Mouse (Mus musculus): ENCODE data around the gene Ndufa6. TPM values are rescaled to one million over a fixed set of nuclear protein-coding genes. Genes with fewer than 3 reads are reported as not detected.

The Ndufa6 gene
- polyA plus RNA-seq, 1 experiment from 2014 or later: 276 TPM

DNA sequence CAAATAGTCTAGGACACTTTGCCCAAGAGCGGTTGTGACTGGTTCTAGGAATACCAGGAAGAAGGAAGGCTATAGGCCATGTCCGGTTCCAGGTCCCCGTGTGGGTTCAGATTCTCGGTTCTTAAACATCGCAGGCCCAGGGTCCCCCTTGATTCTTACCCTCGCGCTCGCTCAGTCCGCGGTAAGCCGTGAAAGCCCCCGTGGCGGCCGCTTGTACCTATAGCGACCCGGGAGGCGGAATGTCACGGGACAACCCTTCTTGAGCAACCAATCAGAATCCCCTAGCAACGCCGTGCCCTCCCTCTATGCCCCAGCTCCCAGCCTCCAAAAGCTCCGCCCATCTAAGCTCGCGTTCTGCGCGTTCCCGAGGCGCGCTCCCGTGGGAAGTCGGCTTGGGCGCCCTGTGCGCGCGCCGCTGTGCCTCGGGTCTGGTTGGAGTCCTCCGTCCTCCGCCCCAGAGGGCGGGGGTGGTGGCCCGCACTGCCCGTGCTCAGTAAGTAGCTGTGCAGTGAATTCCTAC is 15.5 kb downstream of the Ndufa6 start, which contains the start of the genes Naga, Pheta2 and Smdt1:
Naga (minus strand) TSS at position 333 of the 520 bp plus-strand sequence.
Pheta2 (plus strand) TSS at position 350 of the 520 bp plus-strand sequence.
Smdt1 (plus strand) TSS at position 367 of the 520 bp plus-strand sequence.
- Histone ChIP-seq H3K4me1 (peaks cover 26% of the 10 kb centered on the region), H3K4me2 (peak within 1 kb of the TSS; percentile 71), H3K9ac (peak within 1 kb of the TSS; percentile 56), H3K36me3 (peaks cover 16% of the 10 kb centered on the region; the same call in 1 of the 2 replicates), H3K9me3 (no peaks in the 10 kb centered on the region), H3K27ac (peak within 1 kb of the TSS; percentile 25; the same call in 1 of the 2 replicates), H3K27me3 (no peaks in the 10 kb centered on the region), H3K4me3 (peak within 1 kb of the TSS; percentile 57)
- ATAC-seq (ENCODE audit: borderline replicate concordance, extremely low read depth, low FRiP score, low TSS enrichment): peak; percentile 91
- WGBS: under 1% methylated on average over 41 of the region's 41 CpGs

GRCm38 (mm10) chr15:82337875-82338274 is 16.2 kb downstream of the Ndufa6 start:
- H3K4me1 ChIP-seq: peaks cover 26% of the 10 kb centered on the region
- no peaks in the 10 kb centered on the region for H3K27me3 ChIP-seq
- H3K27ac ChIP-seq: 0 out of 2 replicates have a peak overlapping the region, but pooled peaks have one; percentile 25
- ATAC-seq (ENCODE audit: borderline replicate concordance, extremely low read depth, low FRiP score, low TSS enrichment): 0 out of 2 replicates have a peak, but pooled peaks have one; percentile 1
- peak overlapping the region; percentile 56 for H3K9ac ChIP-seq
- H3K4me2 ChIP-seq: peak overlapping the region; percentile 71
- peak overlapping the region; percentile 57 for H3K4me3 ChIP-seq
- H3K36me3 ChIP-seq: peaks cover 16% of the 10 kb centered on the region; the same call in 1 of the 2 replicates
- no peaks in the 10 kb centered on the region for H3K9me3 ChIP-seq
- WGBS: 8% methylated on average over 4 of the region's 4 CpGs

DNA sequence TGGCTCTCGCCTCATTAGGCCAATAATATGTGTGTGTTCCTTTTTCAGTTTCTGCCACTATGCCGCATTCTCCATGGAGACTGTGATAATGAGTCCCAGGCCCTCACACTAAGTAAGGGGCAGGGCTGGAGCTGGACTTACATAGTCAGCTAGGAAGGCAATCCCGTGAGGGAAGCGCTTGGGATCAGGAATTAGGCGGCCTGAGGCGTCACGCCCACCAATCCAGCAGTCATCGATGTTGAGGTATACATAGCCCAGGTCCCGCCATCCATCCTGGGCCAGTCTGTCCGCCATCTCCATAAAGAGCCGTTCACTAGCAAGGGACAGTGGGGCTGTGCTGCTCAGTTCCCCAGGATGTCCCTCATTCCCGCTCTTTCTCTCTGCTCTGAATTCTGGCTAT is 17.5 kb downstream of the Ndufa6 start:
- Histone ChIP-seq H3K27ac (no peak overlapping the region), H3K4me2 (no peak overlapping the region), H3K9me3 (no peaks in the 10 kb centered on the region), H3K36me3 (peaks cover 18% of the 10 kb centered on the region; the same call in 1 of the 2 replicates), H3K4me3 (no peak overlapping the region), H3K27me3 (no peaks in the 10 kb centered on the region), H3K9ac (no peak overlapping the region), H3K4me1 (peaks cover 20% of the 10 kb centered on the region)
- WGBS: 91% methylated on average over 12 of the region's 12 CpGs
- ATAC-seq (ENCODE audit: borderline replicate concordance, extremely low read depth, low FRiP score, low TSS enrichment): no peak

- Histone ChIP-seq H3K4me2 (no peak overlapping the region), H3K4me1 (peaks cover 11% of the 10 kb centered on the region), H3K36me3 (peaks cover 20% of the 10 kb centered on the region; the same call in 1 of the 2 replicates), H3K27ac (no peak overlapping the region), H3K4me3 (no peak overlapping the region), H3K27me3 (no peaks in the 10 kb centered on the region), H3K9me3 (no peaks in the 10 kb centered on the region), H3K9ac (no peak overlapping the region)
- ATAC-seq (ENCODE audit: borderline replicate concordance, extremely low read depth, low FRiP score, low TSS enrichment): no peak
- 84% methylated on average over 4 of the region's 4 CpGs for WGBS
Observed at GRCm38 (mm10) chr15:82335194-82335593, 18.9 kb downstream of the Ndufa6 start.

- Histone ChIP-seq H3K4me1 (no peaks in the 10 kb centered on the region), H3K9me3 (no peaks in the 10 kb centered on the region), H3K4me3 (no peak overlapping the region), H3K4me2 (no peak overlapping the region), H3K27ac (no peak overlapping the region), H3K9ac (no peak overlapping the region), H3K27me3 (no peaks in the 10 kb centered on the region), H3K36me3 (no peaks in the 10 kb centered on the region)
- WGBS: 60% methylated on average over 2 of the region's 2 CpGs
- no peak for ATAC-seq (ENCODE audit: borderline replicate concordance, extremely low read depth, low FRiP score, low TSS enrichment)
Observed at GRCm38 (mm10) chr15:82325382-82325781, 28.7 kb downstream of the Ndufa6 start.

DNA sequence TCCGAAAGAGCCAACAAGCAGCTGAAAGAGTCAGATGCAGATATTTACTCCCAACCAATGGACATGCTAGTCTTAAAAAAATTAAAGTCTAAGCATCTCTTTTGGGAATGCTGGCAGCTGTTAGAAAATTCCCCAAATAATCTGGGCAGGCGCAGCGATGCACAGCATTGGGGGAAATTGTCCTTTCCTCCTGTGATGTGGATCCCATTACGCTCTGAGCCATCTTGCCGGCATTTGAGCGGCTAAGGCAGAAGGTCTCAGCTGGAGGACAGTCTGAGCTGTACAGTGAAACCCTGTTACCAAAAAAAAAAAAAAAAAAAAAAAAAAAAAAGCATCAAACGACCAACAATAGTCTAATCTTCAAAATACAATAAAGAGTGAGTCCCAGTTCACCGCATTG is 31.9 kb downstream of the Ndufa6 start:
- no peak for ATAC-seq (ENCODE audit: borderline replicate concordance, extremely low read depth, low FRiP score, low TSS enrichment)
- Histone ChIP-seq H3K27me3 (no peaks in the 10 kb centered on the region), H3K9me3 (no peaks in the 10 kb centered on the region), H3K4me1 (no peaks in the 10 kb centered on the region), H3K4me2 (no peak overlapping the region), H3K36me3 (no peaks in the 10 kb centered on the region), H3K4me3 (no peak overlapping the region), H3K27ac (no peak overlapping the region), H3K9ac (no peak overlapping the region)
- 70% methylated on average over 8 of the region's 8 CpGs for WGBS

- Histone ChIP-seq H3K27me3 (no peaks in the 10 kb centered on the region), H3K9me3 (no peaks in the 10 kb centered on the region), H3K4me1 (no peaks in the 10 kb centered on the region), H3K36me3 (no peaks in the 10 kb centered on the region), H3K27ac (no peak overlapping the region), H3K9ac (no peak overlapping the region), H3K4me3 (no peak overlapping the region), H3K4me2 (no peak overlapping the region)
- WGBS: 27% methylated on average over 1 of the region's 1 CpGs
- no peak for ATAC-seq (ENCODE audit: borderline replicate concordance, extremely low read depth, low FRiP score, low TSS enrichment)
Observed at GRCm38 (mm10) chr15:82319613-82320012, 34.5 kb downstream of the Ndufa6 start.

- no peaks in the 10 kb centered on the region for H3K27me3 ChIP-seq
- no peak for ATAC-seq (ENCODE audit: borderline replicate concordance, extremely low read depth, low FRiP score, low TSS enrichment)
- no peak overlapping the region for H3K4me2 ChIP-seq
- no peaks in the 10 kb centered on the region for H3K4me1 ChIP-seq
- H3K36me3 ChIP-seq: no peaks in the 10 kb centered on the region
- no peak overlapping the region for H3K9ac ChIP-seq
- 71% methylated on average over 6 of the region's 6 CpGs for WGBS
- H3K9me3 ChIP-seq: no peaks in the 10 kb centered on the region
- no peak overlapping the region for H3K27ac ChIP-seq
- no peak overlapping the region for H3K4me3 ChIP-seq
Observed at GRCm38 (mm10) chr15:82317839-82318238, 36.3 kb downstream of the Ndufa6 start.

GRCm38 (mm10) chr15:82308416-82308815 is 45.7 kb downstream of the Ndufa6 start:
- Histone ChIP-seq H3K9me3 (no peaks in the 10 kb centered on the region), H3K27me3 (no peaks in the 10 kb centered on the region), H3K4me2 (no peak overlapping the region), H3K36me3 (no peaks in the 10 kb centered on the region), H3K4me1 (0 out of 2 replicates have a peak, but pooled peaks cover 3% of the 10 kb centered on the region), H3K9ac (no peak overlapping the region), H3K4me3 (no peak overlapping the region), H3K27ac (no peak overlapping the region)
- WGBS: 52% methylated on average over 3 of the region's 3 CpGs
- ATAC-seq (ENCODE audit: borderline replicate concordance, extremely low read depth, low FRiP score, low TSS enrichment): no peak

GRCm38 (mm10) chr15:82307107-82307506 is 47.0 kb downstream of the Ndufa6 start:
- Histone ChIP-seq H3K4me1 (0 out of 2 replicates have a peak, but pooled peaks cover 3% of the 10 kb centered on the region), H3K9me3 (no peaks in the 10 kb centered on the region), H3K36me3 (no peaks in the 10 kb centered on the region), H3K4me3 (no peak overlapping the region), H3K4me2 (no peak overlapping the region), H3K27me3 (no peaks in the 10 kb centered on the region), H3K9ac (no peak overlapping the region), H3K27ac (no peak overlapping the region; the same call in 1 of the 2 replicates)
- 55% methylated on average over 3 of the region's 3 CpGs for WGBS
- ATAC-seq (ENCODE audit: borderline replicate concordance, extremely low read depth, low FRiP score, low TSS enrichment): peak; percentile 72; the same call in 1 of the 2 replicates

Measured in lung, embryonic 15.5 days (tissue).